Mouse (Mus musculus) hindbrain, embryonic 14.5 days (tissue): ENCODE measurements at regions not wholly inside any gene's neighbourhood (a gene's known extent, or its start where the extent isn't known, plus 50 kb on each side); places are given as distances from the start of the nearest gene placed in this dataset.

Experiments
- ATAC-seq: fragments of 200-750 bp; cut with Nextera tagmentation; 2 replicates; pipeline ENCODE4 v1.8.0; 2017; ENCODE audit warnings: moderate number of reproducible peaks, mild to moderate bottlenecking, moderate TSS enrichment, moderate library complexity; ENCODE audit not compliant: low FRiP score
- DNase-seq: peaks from one replicate; pipeline ENCODE4 v3.0.0-alpha.2; 2015; ENCODE audit warnings: low spot score
- H3K27ac ChIP-seq: fragments of 300-500 bp; sonication (generic); 2 replicates; pipeline ENCODE4 v1.5.1; 2014; ENCODE audit warnings: mild to moderate bottlenecking, moderate library complexity
- H3K27me3 ChIP-seq: fragments of 300-500 bp; sonication (generic); 2 replicates; pipeline ENCODE4 v1.6.1; 2014; ENCODE audit warnings: mild to moderate bottlenecking, low read length, mixed read lengths; ENCODE audit not compliant: control insufficient read depth, insufficient read depth
- H3K36me3 ChIP-seq: fragments of 300-500 bp; sonication (generic); replicated peaks from 2 replicates; pipeline ENCODE4 v1.6.1; 2014; ENCODE audit not compliant: control insufficient read depth, insufficient read depth
- H3K4me1 ChIP-seq: fragments of 300-500 bp; sonication (generic); replicated peaks from 2 replicates; pipeline ENCODE4 v1.6.1; 2014; ENCODE audit warnings: antibody characterized with exemption, low read length, mixed read lengths; ENCODE audit not compliant: control insufficient read depth, insufficient read depth
- H3K4me2 ChIP-seq: fragments of 300-500 bp; sonication (generic); replicated peaks from 2 replicates; pipeline ENCODE4 v1.6.1; 2014; ENCODE audit warnings: mild to moderate bottlenecking, moderate library complexity
- H3K4me3 ChIP-seq: fragments of 300-500 bp; sonication (generic); replicated peaks from 2 replicates; pipeline ENCODE4 v1.5.1; 2014; ENCODE audit warnings: mild to moderate bottlenecking, low read length
- H3K9ac ChIP-seq: fragments of 300-500 bp; sonication (generic); 2 replicates; pipeline ENCODE4 v1.6.1; 2014
- H3K9me3 ChIP-seq: fragments of 300-500 bp; sonication (generic); 2 replicates; pipeline ENCODE4 v1.6.1; 2016; ENCODE audit warnings: low read length; ENCODE audit not compliant: control insufficient read depth
- WGBS: fragments of 180-500 bp; shearing (Covaris S2); extraction: QIAGEN DNeasy Blood & Tissue Kit; methylation state at CpG from one replicate; pipeline ENCODE4 v1.1.7; 2014; 5-methylcytosine and 5-hydroxymethylcytosine counted together

DNA sequence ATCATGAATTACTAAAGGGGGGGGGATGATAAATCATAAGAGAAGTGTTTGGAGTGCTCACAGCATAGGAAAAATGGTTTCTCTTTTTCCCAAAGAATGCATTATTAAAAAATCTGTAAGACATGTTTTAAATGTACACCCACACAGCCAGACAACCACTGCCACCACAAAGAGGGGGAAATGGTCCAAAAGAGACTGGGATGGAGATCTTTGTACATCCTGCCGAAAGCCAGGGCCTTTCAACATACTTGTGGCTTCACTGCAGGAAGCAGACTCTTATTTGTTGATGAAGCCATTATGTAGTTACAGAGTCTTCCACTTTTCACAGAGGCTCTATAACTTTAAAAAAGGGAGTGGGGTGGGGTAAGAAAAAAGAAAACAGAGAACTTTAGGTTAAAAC is 96.8 kb upstream of the Epha3 start:
- no peaks in the 10 kb centered on the region for H3K36me3 ChIP-seq
- H3K9ac ChIP-seq, result no peak overlapping the region
- no peak overlapping the region for H3K27ac ChIP-seq
- H3K4me1 ChIP-seq, result no peaks in the 10 kb centered on the region
- no peak overlapping the region for H3K4me2 ChIP-seq
- no peak for ATAC-seq
- no peak overlapping the region for H3K4me3 ChIP-seq
- no peaks in the 10 kb centered on the region for H3K9me3 ChIP-seq
- no peak for DNase-seq
- 46% methylated on average over 1 of the region's 1 CpGs for WGBS
- no peaks in the 10 kb centered on the region for H3K27me3 ChIP-seq

DNA sequence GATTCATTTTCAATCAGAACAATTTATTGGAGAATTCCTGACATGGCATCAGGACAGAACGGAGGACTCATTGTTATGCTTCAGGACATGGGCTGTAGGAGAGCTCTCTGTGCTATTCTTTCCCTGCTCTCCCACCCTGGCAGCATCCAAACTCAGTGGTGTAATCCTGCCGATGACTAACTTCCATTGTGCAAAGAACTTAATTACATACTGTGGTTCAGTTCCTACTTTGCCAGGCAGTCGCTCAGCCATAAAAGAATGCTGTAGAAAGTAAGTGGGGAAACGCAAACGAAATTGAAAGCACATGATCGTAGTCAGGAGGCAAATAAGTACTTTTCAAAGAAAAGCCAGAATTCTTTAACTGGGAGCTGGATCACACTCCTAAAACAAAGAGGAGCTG is 94.2 kb upstream of the Epha3 start:
- peak overlapping the region; percentile 37 for H3K4me2 ChIP-seq
- H3K9ac ChIP-seq, result peak overlapping the region; percentile 28; the same call in 1 of the 2 replicates
- ATAC-seq (peak; percentile 70), DNase-seq (no peak)
- no peaks in the 10 kb centered on the region for H3K9me3 ChIP-seq
- WGBS, result 10% methylated on average over 6 of the region's 6 CpGs
- no peaks in the 10 kb centered on the region for H3K4me1 ChIP-seq
- H3K36me3 ChIP-seq, result no peaks in the 10 kb centered on the region
- H3K4me3 ChIP-seq, result no peak overlapping the region
- no peak overlapping the region for H3K27ac ChIP-seq
- no peaks in the 10 kb centered on the region for H3K27me3 ChIP-seq

DNA sequence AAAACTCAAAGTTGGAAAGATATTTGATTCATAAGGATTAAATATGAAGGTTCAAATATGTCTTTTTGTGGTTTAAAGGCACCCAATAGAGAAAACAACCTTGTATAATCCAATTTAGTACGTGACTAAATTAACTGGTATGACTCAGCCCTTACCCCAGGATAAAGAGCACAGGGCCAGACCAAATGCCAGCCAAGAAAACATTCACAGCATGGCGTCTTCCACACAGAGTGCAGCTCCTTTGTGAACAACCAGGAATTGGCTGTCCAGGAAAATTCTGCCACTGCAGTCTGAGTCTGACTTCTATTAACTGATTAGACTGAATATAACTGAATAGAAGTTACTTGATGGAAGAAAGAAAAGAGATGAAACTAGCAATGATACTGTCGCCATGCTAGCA is 61.2 kb upstream of the Epha3 start:
- Histone ChIP-seq H3K27me3 (no peaks in the 10 kb centered on the region), H3K9ac (no peak overlapping the region), H3K4me2 (no peak overlapping the region), H3K4me3 (no peak overlapping the region), H3K36me3 (no peaks in the 10 kb centered on the region), H3K4me1 (no peaks in the 10 kb centered on the region), H3K9me3 (no peaks in the 10 kb centered on the region), H3K27ac (no peak overlapping the region)
- 53% methylated on average over 3 of the region's 3 CpGs for WGBS
- no peak for ATAC-seq
- no peak for DNase-seq

DNA sequence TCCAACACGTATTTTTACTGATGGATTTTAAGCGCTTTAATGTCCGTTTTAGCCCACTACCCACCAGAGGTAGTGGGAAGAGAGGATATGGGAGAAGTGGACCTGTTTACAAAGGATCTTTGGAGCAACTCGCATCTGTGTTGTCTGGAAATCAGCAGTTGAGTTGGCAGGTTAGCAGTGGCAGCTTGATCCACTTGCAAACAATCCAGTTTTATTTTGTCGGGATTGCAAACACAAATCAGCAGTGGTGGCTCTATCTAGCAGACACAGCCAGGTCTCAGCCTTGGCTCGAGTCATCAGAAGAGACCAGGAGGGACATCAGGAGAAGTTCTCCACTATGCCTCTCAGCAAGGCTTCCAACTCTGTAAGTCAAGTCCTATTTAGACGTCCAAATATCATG is 57.2 kb upstream of the Epha3 start:
- ATAC-seq, result no peak
- WGBS, result 87% methylated on average over 7 of the region's 7 CpGs

More for the DNA sequence above, 57.2 kb upstream of the Epha3 start:
- no peaks in the 10 kb centered on the region for H3K27me3 ChIP-seq
- no peak overlapping the region for H3K27ac ChIP-seq
- H3K4me3 ChIP-seq, result no peak overlapping the region
- H3K9ac ChIP-seq, result no peak overlapping the region
- no peak overlapping the region for H3K4me2 ChIP-seq
- no peaks in the 10 kb centered on the region for H3K36me3 ChIP-seq
- H3K9me3 ChIP-seq, result no peaks in the 10 kb centered on the region
- no peaks in the 10 kb centered on the region for H3K4me1 ChIP-seq
- no peak for DNase-seq
